Mouse (Mus musculus) retina, adult 2 months (tissue): Measurements from ENCODE around the gene Milr1.
"Not testable (repeated sequence)": the region's sequence is repeated elsewhere in the genome, so short reads cannot be mapped to it uniquely, and the experiment has no call there.

Source experiments
- DNase-seq: peaks from one replicate; pipeline ENCODE4 v3.0.0-alpha.2; 2012; ENCODE audit warnings: low read depth, low spot score

The Milr1 gene

DNA sequence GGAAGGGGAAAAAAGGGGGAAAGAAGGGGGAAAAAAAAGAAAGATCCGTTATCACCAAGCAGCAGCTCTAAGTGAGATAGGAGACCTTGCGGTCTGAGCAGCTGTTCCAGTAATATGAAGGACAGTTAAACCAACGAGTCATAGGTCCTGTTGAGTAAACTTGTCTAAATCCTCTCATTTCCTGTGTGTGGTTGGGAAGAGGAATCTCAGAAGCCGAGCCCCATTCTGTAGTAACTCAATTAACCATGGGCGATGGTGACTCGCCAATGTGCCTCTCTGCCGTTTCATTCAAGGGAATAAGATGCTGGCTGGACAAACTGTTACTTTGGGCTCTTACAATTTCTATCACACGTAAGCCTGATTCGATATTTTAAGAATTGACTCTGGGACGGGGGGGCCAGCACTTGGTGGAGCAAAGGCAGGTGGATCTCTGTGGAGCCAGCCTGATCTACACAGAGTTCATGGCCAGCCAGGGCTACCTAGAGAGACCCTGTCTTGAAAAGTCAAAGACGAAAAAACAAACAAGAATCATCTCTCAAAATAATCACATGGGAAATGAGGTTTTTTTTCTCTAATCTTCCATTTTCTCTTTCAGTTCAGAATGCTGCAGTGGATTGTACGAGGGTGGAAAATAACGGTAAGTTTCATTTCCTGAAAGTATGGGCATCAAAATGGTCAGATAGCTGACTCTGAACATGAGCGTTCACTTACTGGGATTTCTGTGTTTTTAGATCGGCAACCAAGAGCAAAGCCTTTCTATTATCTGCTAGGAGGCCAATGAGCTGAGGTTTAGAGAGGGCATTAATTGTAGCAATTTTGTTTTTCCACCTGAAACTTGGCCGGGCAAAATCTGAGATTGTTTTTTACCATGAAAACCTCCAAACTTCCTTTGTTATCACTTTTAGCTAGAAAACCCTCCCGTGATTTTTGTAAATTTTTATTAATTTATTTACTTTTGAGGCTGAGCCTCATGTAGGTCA is at the start of gene Milr1:
Milr1 (plus strand) TSS at position 188 of the 980 bp plus-strand sequence.
- no peak for DNase-seq

DNA sequence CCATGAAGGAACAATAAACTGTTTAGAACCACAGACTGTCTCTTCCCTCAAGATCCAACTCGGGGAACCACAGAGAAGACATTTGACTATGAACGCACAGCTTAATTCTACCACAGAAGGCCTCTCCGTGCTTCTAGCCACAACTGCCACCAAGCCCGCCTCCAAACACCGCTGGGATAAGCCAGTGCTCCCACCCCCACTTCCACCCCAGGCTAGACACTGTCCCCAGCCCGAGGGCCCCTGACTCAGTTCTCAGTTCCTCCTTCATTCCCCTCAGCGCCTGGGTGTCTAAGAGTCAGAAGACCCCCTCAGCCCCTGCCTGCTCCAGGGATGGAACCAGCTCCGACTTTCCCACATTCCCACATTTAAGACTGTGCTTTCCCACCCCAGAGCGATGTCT is 49.4 kb upstream of the Milr1 start:
- DNase-seq: no peak

DNA sequence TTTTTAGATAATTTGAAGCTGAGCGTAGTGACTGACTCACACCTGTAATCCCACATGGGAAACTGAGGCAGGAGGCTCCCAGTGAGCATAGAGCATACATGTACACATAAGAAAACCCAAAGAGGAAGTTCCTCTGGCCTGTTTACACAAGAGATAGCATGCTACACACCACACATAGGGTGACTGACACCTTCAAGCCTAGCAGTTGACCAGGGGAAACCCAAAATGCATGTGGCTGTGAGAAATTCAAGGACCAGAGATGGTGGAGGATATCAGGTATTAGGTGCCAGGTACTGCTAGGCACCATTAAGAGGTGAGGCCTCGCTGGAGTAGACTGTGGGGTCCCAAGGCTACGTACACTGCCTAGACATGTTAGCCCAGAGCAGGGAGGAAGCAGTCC is 48.4 kb upstream of the Milr1 start:
- DNase-seq: no peak

DNA sequence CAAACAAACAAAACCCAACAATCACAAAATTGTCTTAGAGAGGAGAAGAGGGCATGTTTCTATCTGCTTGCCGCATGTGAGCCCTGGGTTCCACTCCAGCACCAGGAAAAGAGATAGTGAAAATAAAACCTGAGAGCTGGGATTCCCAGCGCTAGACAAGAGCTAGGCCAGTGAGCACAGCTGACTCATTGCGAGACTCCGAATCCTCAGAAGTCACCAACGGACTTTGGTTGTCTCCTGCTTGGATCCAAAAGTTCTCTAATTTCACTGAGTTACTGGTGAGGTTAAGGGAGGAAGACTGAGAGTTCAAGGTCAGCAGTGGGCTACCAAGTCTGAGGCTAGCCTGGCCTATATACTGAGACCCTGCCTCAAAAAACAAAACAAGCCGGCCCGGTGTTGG is 47.1 kb upstream of the Milr1 start:
- DNase-seq: no peak

DNA sequence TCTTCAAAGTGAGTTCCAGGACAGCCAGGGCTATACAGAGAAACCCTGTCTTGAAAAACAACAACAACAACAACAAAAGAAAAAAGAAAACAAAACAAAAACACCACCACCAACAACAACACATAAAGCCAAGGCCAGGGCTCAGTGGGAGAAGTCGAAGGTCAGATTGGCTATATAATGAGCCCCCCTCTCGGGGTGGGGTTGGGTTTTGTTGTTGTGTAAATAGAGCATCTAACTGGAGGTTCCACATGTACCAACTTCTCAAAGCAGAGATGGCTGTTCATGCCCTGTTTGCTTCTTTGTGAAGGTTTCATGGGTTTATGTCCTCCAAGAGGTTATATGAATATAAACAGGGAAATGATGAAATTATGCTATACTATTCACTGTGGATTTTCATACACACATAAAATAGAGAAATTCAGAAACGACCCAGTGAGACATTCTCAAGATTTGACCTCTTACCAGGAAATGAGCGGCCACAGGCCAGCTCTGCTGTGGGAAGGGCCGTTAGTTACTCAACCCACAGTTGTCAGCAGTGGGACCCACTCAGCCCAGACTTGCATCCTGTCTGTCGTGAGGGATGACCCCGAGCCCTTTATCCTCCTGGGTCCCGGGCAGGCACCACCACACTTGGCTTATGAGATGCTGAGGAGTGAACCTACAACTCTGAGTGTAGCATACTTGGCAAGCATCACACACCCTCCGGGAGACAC is 46.5 kb upstream of the Milr1 start:
- no peak for DNase-seq

DNA sequence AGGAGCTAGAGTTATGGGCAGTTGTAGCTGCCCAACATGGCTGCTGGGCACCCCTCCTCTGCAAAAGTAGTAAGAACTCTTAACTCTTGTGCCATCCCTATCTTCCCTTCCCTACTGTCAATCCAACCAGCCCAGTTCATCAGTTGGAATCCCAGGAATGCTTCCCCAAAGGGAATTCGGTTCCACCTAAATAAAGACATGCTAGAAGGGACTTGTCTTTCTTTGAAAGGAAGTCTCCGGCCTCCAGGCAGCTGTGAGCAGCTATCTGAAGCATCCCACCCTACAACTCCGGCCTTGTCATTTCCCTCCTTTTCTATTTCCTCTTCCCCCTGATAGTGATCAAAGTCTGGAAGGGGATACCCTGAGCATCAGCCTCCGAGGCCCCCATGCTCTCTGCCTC is 44.8 kb upstream of the Milr1 start:
- DNase-seq: no peak

DNA sequence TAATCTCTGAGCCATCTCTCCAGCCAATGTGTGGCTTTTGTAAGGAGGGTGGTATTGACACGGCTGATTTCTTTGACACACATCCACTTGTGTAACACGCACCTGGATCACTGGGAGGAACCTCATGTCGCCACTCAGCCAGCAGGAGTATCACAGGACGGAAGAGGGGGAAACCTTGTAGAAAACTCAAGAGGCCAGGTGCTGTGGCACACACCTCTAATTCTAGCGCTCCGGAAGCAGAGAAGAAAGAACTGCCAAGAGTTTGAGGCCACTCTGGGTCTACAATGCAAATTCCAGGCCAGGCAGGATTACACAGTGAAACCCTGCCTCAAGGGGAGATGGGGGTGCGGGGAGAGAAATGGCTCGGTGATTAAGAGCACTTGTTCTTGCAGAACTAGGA is 43.9 kb upstream of the Milr1 start:
- DNase-seq: no peak

DNA sequence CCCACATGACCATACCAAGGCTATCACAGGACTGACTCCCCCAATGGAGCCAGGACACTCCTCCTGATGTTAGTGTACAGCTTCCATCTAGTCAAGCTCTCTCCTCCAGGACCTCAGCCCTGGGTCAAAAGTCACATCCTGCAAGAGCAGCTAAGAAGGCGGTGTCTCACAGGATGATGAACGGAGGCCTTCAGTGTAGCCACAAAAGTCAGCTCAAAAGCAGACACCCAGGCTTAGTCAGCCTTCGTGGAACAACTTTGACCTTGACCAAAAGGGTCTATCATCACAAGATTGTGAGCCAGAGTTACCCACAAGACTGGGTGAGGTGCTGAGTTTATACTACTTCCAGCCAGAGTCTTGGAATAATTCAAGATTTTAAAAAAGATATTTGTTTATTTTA is 43.2 kb upstream of the Milr1 start:
- no peak for DNase-seq

DNA sequence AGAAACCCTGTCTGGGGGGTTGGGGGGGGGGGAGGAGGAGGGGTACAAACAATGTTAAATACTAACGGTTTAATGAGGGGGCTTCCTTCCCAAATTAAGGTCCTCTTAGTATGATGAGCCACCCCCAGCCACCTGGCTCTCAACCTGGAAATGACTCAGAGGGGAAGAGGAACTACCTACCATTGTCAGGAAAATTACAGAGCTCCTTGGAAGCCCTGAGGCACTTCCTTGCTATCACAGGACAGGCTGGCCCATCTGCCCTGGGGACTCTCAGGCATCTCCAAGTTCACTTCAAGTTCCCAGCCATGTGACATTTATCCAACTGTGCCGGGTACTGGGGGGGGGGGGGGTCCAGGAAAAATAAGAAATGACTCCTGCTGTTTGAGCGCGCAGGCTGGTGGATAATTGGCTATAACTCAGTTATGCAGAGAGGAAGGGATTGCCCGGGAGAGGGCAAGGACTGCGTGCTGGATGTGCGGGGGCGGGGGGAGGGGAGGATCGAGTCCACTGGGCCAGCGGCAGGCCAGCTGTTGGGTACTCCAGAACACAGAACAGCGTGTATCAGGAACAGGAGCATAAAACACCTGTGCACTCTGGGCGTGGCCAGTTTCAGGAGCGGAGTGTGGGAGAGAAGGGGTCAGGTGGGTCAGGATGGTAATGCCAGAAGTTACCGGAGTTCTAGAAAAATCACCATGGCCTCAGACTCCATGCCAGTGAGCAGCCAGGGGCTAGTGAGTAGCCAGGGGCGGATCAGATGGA is 41.6 kb upstream of the Milr1 start:
- no peak for DNase-seq

DNA sequence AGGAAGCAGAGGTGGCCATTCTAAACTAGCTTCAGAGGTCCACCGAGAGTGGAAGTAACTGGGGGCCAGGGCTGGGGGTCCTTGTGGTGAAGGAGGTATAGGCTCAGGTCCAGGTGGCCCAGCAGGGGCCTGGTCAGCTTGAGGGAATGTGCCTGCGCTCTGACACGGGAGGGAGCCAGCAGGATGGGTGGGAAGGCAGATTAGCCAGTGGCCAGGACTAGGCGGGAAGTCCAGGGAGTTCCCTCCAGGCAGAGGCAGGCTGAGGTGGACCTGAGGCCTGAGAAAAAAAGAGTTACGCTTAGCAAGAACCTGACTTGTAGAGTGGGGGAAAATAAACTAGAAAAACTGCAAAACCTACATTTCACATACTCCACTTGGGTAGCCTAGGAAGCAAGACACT is 40.2 kb upstream of the Milr1 start:
- no peak for DNase-seq

DNA sequence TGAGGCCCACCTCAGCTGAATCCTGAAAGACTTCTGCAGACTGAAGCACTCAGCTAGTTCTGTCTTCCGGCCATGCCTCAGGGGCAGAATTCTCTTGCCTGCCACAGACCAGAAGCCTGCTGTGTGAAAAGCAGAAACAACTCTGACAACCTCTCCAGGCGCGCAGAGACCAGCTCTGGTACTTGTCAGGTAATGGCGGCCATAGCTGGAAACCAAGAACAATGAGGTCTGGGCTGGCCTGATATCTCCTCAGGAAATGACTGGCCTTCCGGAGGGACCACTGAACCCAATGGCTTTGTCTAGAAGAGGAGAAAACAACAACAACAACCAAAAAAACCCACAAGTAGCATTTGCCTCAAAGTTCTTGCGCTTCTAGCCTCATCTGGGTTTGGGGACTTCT is 36.0 kb upstream of the Milr1 start:
- no peak for DNase-seq

DNA sequence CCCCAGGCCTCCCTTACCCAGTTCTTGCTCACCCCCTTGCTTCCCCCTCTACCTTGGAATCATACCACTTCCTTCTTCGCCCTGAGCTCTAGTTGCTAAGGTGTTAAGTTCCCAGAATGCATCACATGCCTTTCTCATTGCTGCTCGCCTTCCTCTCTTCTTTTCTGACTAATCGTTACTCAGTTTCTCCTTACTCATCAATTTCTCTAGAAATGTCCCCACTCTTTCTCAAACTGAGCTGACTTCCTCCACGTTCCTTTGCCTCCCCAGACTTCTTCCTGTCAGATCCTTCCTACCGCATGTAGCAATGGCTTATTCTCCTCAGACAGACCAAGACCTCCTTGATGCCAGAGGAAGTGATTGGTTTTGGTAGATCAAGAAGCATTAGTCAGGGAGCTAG is 34.5 kb upstream of the Milr1 start:
- DNase-seq: no peak

DNA sequence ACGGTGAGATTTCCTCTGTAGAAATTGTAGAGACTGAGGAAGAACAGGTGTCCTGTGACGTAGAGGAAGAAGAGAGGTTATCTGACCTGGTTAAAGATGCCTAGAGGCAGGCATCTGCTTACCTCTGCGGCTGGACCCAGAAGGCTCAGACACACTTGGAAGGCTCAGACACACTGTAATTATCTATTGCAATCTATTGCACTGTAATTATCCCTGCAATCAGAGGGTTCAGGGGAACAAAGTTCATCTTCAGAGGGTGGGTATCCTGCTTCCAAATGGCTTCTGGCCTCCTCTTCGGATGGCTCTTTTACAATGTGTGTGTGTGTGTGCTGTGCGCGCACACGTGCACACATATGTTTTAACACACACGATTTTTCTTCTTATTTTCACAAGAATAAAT is 30.6 kb upstream of the Milr1 start:
- DNase-seq: no peak

DNA sequence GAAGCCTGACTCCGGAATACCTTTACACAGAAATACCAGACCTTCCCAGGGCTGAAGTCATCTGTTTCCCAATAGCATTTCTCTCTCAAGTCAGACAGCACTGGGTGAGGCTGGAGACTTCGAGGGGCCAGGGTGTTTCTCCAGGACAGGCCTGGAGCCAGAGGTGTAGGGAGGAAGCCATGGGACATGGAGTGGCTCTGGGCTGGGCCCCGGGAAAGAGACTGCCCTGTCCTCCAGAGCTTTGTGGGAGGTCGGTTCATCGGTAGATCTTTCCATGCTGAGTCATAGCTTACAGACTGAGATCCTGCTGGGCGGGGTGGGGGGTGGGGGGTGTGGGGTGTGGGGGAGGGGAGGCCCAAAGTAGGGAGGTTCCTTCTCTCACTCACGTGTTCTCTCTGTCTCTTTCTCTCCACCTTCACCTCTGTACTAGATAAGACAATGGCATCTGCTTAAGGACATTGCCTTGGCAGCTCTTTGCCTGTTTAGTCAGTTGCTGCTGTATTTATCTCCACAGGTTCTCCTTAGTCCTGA is 28.1 kb upstream of the Milr1 start:
- no peak for DNase-seq

DNA sequence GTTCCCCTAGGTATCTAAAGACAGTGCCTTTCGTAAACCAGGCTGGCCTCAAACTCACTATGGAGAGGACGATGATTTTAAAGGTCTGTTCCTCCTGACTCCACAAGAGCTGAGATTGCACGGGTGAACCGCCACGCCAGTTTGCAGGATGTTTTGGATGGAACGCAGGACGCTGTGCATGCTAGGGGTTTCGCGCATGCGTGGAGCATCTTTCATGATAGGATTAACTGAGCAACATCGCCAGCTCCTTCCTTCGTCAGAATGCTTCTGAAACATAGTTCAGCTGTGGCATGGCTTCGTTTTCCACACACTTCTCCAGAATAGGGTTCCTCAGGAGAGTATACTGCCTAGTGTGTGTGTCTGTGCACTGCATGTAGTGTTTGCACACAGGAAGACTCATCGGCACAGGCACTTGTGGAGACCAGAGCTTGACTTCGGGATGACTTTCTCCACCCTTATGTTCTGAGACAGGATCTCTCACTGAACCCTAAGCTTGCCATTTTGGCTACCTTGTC is 27.4 kb upstream of the Milr1 start:
- DNase-seq: peak; percentile 25

DNA sequence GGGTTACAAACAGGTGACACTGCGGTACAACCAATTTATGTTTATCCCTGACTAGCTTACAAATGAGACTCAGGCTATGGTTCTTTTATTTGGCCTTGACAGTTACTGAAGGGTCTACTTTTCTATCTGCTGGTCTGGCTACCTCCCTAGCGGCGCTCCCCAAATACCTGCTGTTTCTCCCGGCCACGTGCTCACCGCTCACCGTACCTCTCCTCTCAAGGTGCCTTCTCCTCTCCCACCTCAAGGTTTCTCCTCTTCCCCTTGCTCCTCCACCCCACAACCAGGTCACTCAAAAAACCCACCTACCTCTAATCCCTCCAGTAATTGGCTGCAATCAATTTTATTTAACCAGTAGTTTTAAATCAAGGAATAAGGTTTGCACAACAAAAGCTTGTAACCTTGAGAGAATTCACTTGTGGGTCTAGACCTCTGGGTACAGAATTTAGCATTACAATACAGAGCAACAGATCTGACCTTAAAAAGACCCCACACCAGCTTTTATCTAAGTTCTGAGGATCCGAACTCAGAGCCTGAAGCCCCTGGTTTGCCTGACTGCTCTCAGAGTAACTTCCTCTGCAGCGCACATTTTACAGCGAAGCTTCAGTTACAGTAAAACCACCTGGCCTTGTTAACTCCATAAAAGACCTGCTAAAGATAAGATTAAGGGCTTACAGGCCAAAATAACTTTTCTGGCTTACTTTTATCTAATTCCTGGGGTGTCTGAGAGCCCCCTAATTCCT is 26.7 kb upstream of the Milr1 start:
- no peak for DNase-seq

DNA sequence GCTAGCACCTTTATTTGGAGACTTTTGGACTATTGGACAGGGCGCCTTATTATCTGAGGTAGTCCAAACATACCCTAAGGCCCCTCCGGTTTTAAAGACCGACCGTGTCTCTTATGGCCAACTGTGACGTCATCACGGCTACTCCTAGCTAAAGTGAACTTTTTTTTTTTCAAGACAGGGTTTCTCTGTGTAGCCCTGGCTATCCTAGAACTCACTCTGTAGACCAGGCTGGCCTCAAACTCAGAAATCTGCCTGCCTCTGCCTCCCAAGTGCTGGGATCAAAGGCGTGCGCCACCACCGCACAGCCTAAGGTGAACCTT is 26.1 kb upstream of the Milr1 start:
- DNase-seq: not testable (repeated sequence)

DNA sequence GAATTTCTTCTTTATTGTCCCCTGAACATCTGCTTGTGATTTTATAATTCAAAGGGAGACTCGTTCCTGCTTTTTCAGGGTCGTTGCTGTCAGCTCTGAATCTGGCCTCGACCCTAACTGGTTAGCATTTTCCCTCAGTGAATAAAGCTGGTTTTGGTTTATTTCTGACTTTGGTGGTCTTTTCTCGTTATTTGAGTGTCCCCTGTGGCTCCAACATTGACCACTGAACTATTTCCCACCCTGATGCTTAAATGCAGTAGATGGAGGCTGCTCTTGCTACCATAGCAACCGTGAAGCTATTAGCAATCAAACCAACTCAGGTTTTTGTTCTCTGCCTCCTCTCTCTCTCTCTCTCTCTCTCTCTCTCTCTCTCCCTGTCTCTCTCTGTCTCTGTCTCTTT is 23.1 kb upstream of the Milr1 start:
- no peak for DNase-seq

DNA sequence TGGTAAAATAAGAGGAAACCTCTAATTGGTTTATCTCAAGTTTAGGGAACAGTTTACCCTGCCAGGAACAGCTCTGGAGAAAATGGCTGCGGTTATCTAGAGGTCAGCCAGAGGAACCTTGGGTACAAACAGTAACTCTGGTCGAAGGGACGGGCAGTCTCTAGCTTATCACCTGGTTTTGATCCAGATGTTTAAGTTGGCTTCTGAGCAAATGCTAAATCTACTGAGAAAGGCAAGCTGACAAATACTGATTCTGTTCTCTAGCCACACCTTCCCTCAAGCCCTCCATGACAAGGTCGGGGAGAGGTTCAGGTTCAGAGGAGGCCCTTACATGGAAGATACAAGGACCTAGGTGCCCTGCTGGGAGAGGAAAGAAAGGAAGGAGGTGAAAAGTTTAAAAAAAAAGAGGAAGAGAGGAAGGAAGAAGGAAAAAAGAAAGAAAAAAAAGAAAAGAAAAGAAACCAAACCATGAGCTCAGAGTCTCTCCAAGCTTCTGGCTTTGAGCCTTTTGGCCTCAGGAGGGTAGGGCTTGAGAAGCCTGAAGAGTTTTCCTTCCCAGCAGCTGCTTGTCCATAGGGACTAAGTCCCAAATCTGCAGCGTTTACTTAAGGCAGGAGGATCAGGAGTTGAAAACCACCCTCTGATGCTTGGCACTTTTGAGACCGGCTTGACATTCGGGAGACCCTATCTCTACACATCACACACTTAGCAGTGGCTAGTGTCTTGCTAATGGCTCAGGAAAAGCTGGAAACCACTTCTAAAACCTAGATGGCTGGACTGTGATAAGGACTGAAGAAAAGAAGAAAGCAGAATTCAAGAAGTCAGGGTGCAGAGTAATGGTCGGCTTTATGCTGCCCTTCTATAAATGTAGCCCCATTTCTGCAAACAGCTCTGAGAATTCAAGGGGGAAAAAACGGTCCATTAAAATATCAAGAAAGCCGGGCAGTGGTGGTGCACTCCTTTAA is 22.3 kb upstream of the Milr1 start:
- no peak for DNase-seq

DNA sequence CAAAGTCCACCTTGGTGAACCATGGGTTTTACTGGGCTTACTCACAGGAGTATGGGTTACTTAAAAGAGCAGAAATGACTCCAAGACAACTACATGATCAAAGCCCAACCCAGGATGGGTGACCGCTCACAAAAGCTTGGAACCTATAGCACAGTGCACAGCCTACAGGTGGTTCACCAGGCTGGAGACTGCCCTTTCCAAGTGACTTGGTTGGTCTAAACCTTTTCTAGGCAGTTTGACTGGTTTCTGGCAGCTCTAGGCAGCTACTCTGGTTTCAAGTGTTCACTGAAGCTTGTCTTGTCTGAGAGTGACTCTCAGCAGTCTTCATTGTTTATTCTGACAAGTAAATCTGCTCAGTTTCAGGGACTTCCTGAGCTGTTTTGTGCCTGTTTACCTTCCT is 21.4 kb upstream of the Milr1 start:
- DNase-seq: no peak
